In the genomic region with DNA sequence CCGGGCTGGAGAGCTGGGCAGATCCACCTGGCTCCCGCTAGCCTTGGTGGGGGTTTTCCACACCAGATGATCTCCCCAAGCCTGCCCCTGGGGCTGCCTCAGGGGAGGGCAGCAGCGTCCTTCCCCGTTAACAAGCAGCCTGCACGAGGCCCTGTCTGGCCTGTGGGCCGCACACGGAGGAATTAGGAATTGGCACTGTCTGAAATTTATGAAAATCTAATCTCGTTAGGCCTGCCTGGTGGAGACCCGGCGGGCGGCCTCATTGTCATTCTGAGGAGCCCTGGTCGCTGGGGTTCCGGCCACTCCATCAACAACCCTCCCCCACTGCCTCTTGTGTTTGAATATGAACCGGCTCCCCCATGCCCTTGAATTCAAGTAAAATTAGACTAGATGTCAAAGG, we compare ENCODE assay signal across 13 mouse cellular contexts. TPM values are rescaled to one million over a fixed set of nuclear protein-coding genes. Genes with fewer than 3 reads are reported as not detected.
A peak's percentile ranks its signal among the peaks of the same experiment; 100 is the strongest.
DNase-seq lines count a peak whose midpoint lies in the region; ATAC-seq and TF ChIP-seq lines count a peak whose summit lies in the region.
"Had no signal": no experiment of that assay in that cellular context is flagged by ENCODE, and none has a peak within 500 bp of the region (broad histone marks: within the 10 kb centered on the region; RNA-seq: fewer than 3 reads in every experiment).

No protein-coding gene starts in this region.

- intact Hi-C loops in gastrocnemius, postnatal 14 days (cut with DNase I; ENCODE audit: low total_unique reads), result loop anchor here (10.0 kb wide), 1 partner anchor 96 kb away; no protein-coding TSS in a partner anchor

- no peak for ATAC-seq in lung, embryonic 16.5 days (ENCODE audit: low read depth)
- no peak for ATAC-seq in hindbrain, embryonic 13.5 days (ENCODE audit: low FRiP score)
- peak; percentile 18 for ATAC-seq in neural tube, embryonic 12.5 days (ENCODE audit: low FRiP score, low read depth)

- WGBS in lung, embryonic 16.5 days, result 21% methylated on average over 14 of the region's 14 CpGs
- WGBS in lung, adult 2 months, result 50% methylated on average over 14 of the region's 14 CpGs
- whole genome bisulfite sequencing in hindbrain, embryonic 13.5 days, result 5% methylated on average over 14 of the region's 14 CpGs
- WGBS in neural tube, embryonic 12.5 days, result 6% methylated on average over 14 of the region's 14 CpGs

- no peak for TF ChIP-seq POLR2A in lung, adult 2 months (IDR thresholded peaks at IDR 0.05; ENCODE audit: borderline replicate concordance, extremely low read depth, low read depth, low read length)

- no peaks in the 10 kb centered on the region for H3K9me3 ChIP-seq in lung, embryonic 16.5 days (ENCODE audit: control insufficient read depth, low read length)
- H3K9me3 ChIP-seq in hindbrain, embryonic 13.5 days, result no peaks in the 10 kb centered on the region
- no peaks in the 10 kb centered on the region for H3K9me3 ChIP-seq in neural tube, embryonic 12.5 days
- H3K9me3 ChIP-seq: megakaryocyte, embryonic 14.5 days had no signal

- H3K27ac ChIP-seq in lung, embryonic 16.5 days (ENCODE audit: low read length), result no peak overlapping the region; the same call in 1 of the 2 replicates
- peak overlapping the region; percentile 49 for H3K27ac ChIP-seq in hindbrain, embryonic 13.5 days
- H3K27ac ChIP-seq in neural tube, embryonic 12.5 days, result no peak overlapping the region; the same call in 1 of the 2 replicates

- DNase-seq in embryo, embryonic 10.5 days (ENCODE audit: low spot score), result peak; percentile 60
- no peak for DNase-seq in embryo, embryonic 9.5 days (ENCODE audit: extremely low spot score)
- no peak for DNase-seq in lung, adult 2 months
- no peak for DNase-seq in gastrocnemius, postnatal 14 days
- DNase-seq in thymus, postnatal 25 days, result no peak
- DNase-seq: cerebellum, adult 8-10 months; gastrocnemius, postnatal 25 days; layer of hippocampus, adult 9-11 months; thymus, postnatal 14 days had no signal

- no peaks in the 10 kb centered on the region for H3K27me3 ChIP-seq in lung, embryonic 16.5 days (ENCODE audit: control insufficient read depth, insufficient read depth, low read depth, low read length)
- no peaks in the 10 kb centered on the region for H3K27me3 ChIP-seq in hindbrain, embryonic 13.5 days
- no peaks in the 10 kb centered on the region for H3K27me3 ChIP-seq in neural tube, embryonic 12.5 days (replicated peaks)

- no peak overlapping the region for H3K4me3 ChIP-seq in lung, embryonic 16.5 days (ENCODE audit: low read length)
- H3K4me3 ChIP-seq in lung, adult 2 months (replicated peaks; ENCODE audit: extremely low read depth, low read depth, low read length), result no peak overlapping the region
- H3K4me3 ChIP-seq in hindbrain, embryonic 13.5 days, result no peak overlapping the region
- no peak overlapping the region for H3K4me3 ChIP-seq in neural tube, embryonic 12.5 days
- H3K4me3 ChIP-seq: megakaryocyte, embryonic 14.5 days had no signal

- peaks cover 50% of the 10 kb centered on the region for H3K4me1 ChIP-seq in lung, embryonic 16.5 days (replicated peaks; ENCODE audit: control insufficient read depth, insufficient read depth, low read length)
- H3K4me1 ChIP-seq in lung, adult 2 months (ENCODE audit: control insufficient read depth, insufficient read depth, low read length), result peaks cover 9% of the 10 kb centered on the region
- peaks cover 97% of the 10 kb centered on the region for H3K4me1 ChIP-seq in hindbrain, embryonic 13.5 days (replicated peaks)
- peaks cover 94% of the 10 kb centered on the region for H3K4me1 ChIP-seq in neural tube, embryonic 12.5 days

- TF ChIP-seq CTCF in lung, adult 2 months (IDR thresholded peaks at IDR 0.05; ENCODE audit: insufficient read depth, low read length), result no peak

- no peaks in the 10 kb centered on the region for H3K36me3 ChIP-seq in lung, embryonic 16.5 days (ENCODE audit: control insufficient read depth, insufficient read depth, low read length)
- peaks cover 3% of the 10 kb centered on the region for H3K36me3 ChIP-seq in hindbrain, embryonic 13.5 days
- H3K36me3 ChIP-seq in neural tube, embryonic 12.5 days, result peaks cover 7% of the 10 kb centered on the region; the same call in 1 of the 2 replicates

- no peak overlapping the region for H3K4me2 ChIP-seq in lung, embryonic 16.5 days (ENCODE audit: low read depth, low read length)
- 0 out of 2 replicates have a peak overlapping the region, but pooled peaks have one; percentile 16 for H3K4me2 ChIP-seq in hindbrain, embryonic 13.5 days
- peak overlapping the region; percentile 40 for H3K4me2 ChIP-seq in neural tube, embryonic 12.5 days (replicated peaks)

- H3K9ac ChIP-seq in lung, embryonic 16.5 days (ENCODE audit: low read length), result peak overlapping the region; percentile 39; the same call in 1 of the 2 replicates
- peak overlapping the region; percentile 56 for H3K9ac ChIP-seq in hindbrain, embryonic 13.5 days
- H3K9ac ChIP-seq in neural tube, embryonic 12.5 days, result 0 out of 2 replicates have a peak overlapping the region, but pooled peaks have one; percentile 33

RNA-seq across cellular contexts. Expression of a gene that starts 19.8 kb away (rescaled TPM):
- 0.55 and 1.8 TPM in 2 replicates for polyA plus RNA-seq in lung, embryonic 16.5 days (2015; fragmentation: Nextera tagmentation; extraction: Ambion mirVana)
- 4.8 and 5.7 TPM in 2 replicates for polyA plus RNA-seq in lung, adult 2 months (2012; rRNA removed)
- 0.16 and 0.29 TPM in 2 replicates for polyA plus RNA-seq in hindbrain, embryonic 13.5 days (2015; fragmentation: Nextera tagmentation; extraction: Ambion mirVana)
- polyA plus RNA-seq in neural tube, embryonic 12.5 days (2016; fragmentation: Nextera tagmentation; extraction: Ambion mirVana), result 0.28 and 0.32 TPM in 2 replicates
- total RNA-seq in gastrocnemius, postnatal 14 days (2021), result not detected

RNA-seq across cellular contexts. Expression of a gene that starts 37.8 kb away (rescaled TPM):
- polyA plus RNA-seq in lung, embryonic 16.5 days (2015; fragmentation: Nextera tagmentation; extraction: Ambion mirVana), result 7.0 and 7.5 TPM in 2 replicates
- 96.2 and 97.7 TPM in 2 replicates for polyA plus RNA-seq in lung, adult 2 months (2012; rRNA removed)
- 4.7 and 5.2 TPM in 2 replicates for polyA plus RNA-seq in hindbrain, embryonic 13.5 days (2015; fragmentation: Nextera tagmentation; extraction: Ambion mirVana)
- polyA plus RNA-seq in neural tube, embryonic 12.5 days (2016; fragmentation: Nextera tagmentation; extraction: Ambion mirVana), result 6.6 and 7.4 TPM in 2 replicates
- 10 to 100 TPM; 11.1 to 12.1 TPM for total RNA-seq in gastrocnemius, postnatal 14 days (2021)

Comparison
In these comparisons a context has a peak if more than half of its experiments do, and no peak if none do; other contexts are left out.
1. RNA of a gene that starts 37.8 kb away (polyA plus RNA-seq): 96.2 to 97.7 TPM in lung, adult 2 months; 7.0 to 7.5 TPM in lung, embryonic 16.5 days, 6.6 to 7.4 TPM in neural tube, embryonic 12.5 days and 4.7 to 5.2 TPM in hindbrain, embryonic 13.5 days; every median in the first group is over 10 times any median in the second.
2. Peak in every context shown above with its lines, with median percentiles within 50 percentile points of each other: H3K9ac ChIP-seq.